8 mouse cellular contexts compared by ENCODE assay signal in genomic region chr4:82859131-82860125, GRCm38 (mm10). TPM values are rescaled to one million over a fixed set of nuclear protein-coding genes. Genes with fewer than 3 reads are reported as not detected.
DNase-seq lines count a peak whose midpoint lies in the region; ATAC-seq and TF ChIP-seq lines count a peak whose summit lies in the region.

TSS of gene Zdhhc21 (minus strand) at chr4:82859958.

- no peaks in the 10 kb centered on the region for H3K36me3 ChIP-seq in heart, embryonic 14.5 days (ENCODE audit: control insufficient read depth, insufficient read depth, low read length)
- no peaks in the 10 kb centered on the region for H3K36me3 ChIP-seq in liver, embryonic 14.5 days (replicated peaks; ENCODE audit: control insufficient read depth, insufficient read depth, low read depth)
- H3K36me3 ChIP-seq in stomach, embryonic 15.5 days: no peaks in the 10 kb centered on the region

- no peaks in the 10 kb centered on the region for H3K27me3 ChIP-seq in heart, embryonic 14.5 days (ENCODE audit: control insufficient read depth, insufficient read depth, low read length)
- no peaks in the 10 kb centered on the region for H3K27me3 ChIP-seq in liver, embryonic 14.5 days (ENCODE audit: control insufficient read depth, insufficient read depth, low read length)
- no peaks in the 10 kb centered on the region for H3K27me3 ChIP-seq in stomach, embryonic 15.5 days (replicated peaks)

- no peak for TF ChIP-seq EP300 in liver, embryonic 14.5 days (IDR thresholded peaks at IDR 0.05; ENCODE audit: low read depth)

- 2% methylated on average over 82 of the region's 82 CpGs for WGBS in bone marrow, adult 2 months
- WGBS in heart, embryonic 14.5 days: 1% methylated on average over 78 of the region's 82 CpGs
- WGBS in liver, embryonic 14.5 days (ENCODE audit: insufficient replicate concordance): 1% methylated on average over 82 of the region's 82 CpGs
- WGBS in stomach, embryonic 15.5 days: 1% methylated on average over 82 of the region's 82 CpGs

- H3K4me2 ChIP-seq in heart, embryonic 14.5 days (ENCODE audit: low read length): peak within 1 kb of the TSS; percentile 86
- peak within 1 kb of the TSS; percentile 75 for H3K4me2 ChIP-seq in liver, embryonic 14.5 days (ENCODE audit: low read depth)
- H3K4me2 ChIP-seq in stomach, embryonic 15.5 days: peak within 1 kb of the TSS; percentile 61

- H3K27ac ChIP-seq in bone marrow, adult 2 months (ENCODE audit: control insufficient read depth, insufficient read depth, low read depth, low read length, poor library complexity): peak within 1 kb of the TSS; percentile 76
- H3K27ac ChIP-seq in heart, embryonic 14.5 days (replicated peaks in 1 of 2; ENCODE audit: control insufficient read depth in 1 of 2, insufficient read depth in 1 of 2, low read depth in 2 of 2, low read length in 2 of 2): peak within 1 kb of the TSS; percentile 62 to 78
- H3K27ac ChIP-seq in liver, embryonic 14.5 days: no peak within 1 kb of the TSS
- H3K27ac ChIP-seq in stomach, embryonic 15.5 days: peak within 1 kb of the TSS; percentile 80

- peak within 1 kb of the TSS; percentile 93 for H3K9ac ChIP-seq in heart, embryonic 14.5 days (ENCODE audit: low read length)
- peak within 1 kb of the TSS; percentile 64 for H3K9ac ChIP-seq in liver, embryonic 14.5 days (replicated peaks)
- peak within 1 kb of the TSS; percentile 83 for H3K9ac ChIP-seq in stomach, embryonic 15.5 days

- no peaks in the 10 kb centered on the region for H3K9me3 ChIP-seq in heart, embryonic 14.5 days (ENCODE audit: control insufficient read depth, low read length)
- no peaks in the 10 kb centered on the region for H3K9me3 ChIP-seq in liver, embryonic 14.5 days (ENCODE audit: control insufficient read depth, low read length)
- no peaks in the 10 kb centered on the region for H3K9me3 ChIP-seq in stomach, embryonic 15.5 days

- DNase-seq in B cell, adult 2 months: peak; percentile 74 to 80
- peak; percentile 87 for DNase-seq in kidney, postnatal 14 days
- DNase-seq in liver, embryonic 14.5 days (ENCODE audit: low read depth in 3 of 3, low spot score in 3 of 3): peak in 1 of 3 experiments; percentile 12
- peak; percentile 78 for DNase-seq in neural tube, embryonic 10.5 days (ENCODE audit: extremely low spot score, low spot score)

- peak; percentile 65 for ATAC-seq in erythroid progenitor cell, adult 5-6 weeks (replicated peaks; ENCODE audit: low FRiP score, poor library complexity, severe bottlenecking)
- ATAC-seq in heart, embryonic 14.5 days (ENCODE audit: insufficient number of reproducible peaks, insufficient read depth, low FRiP score, low read depth): peak; percentile 84
- ATAC-seq in liver, embryonic 14.5 days (ENCODE audit: insufficient read depth): peak; percentile 84
- peak; percentile 94 for ATAC-seq in stomach, embryonic 15.5 days (ENCODE audit: insufficient read depth, low FRiP score, low read depth)

- H3K4me3 ChIP-seq in bone marrow, adult 2 months (replicated peaks; ENCODE audit: control insufficient read depth, low read depth, low read length): peak within 1 kb of the TSS; percentile 72
- H3K4me3 ChIP-seq in heart, embryonic 14.5 days (ENCODE audit: control insufficient read depth in 1 of 2, insufficient read depth in 1 of 2, low read depth in 1 of 2, low read length in 2 of 2): peak within 1 kb of the TSS; percentile 60 to 95
- peak within 1 kb of the TSS; percentile 65 to 72 for H3K4me3 ChIP-seq in liver, embryonic 14.5 days (ENCODE audit: insufficient read depth in 1 of 2, low read depth in 2 of 2, low read length in 2 of 2)
- H3K4me3 ChIP-seq in stomach, embryonic 15.5 days (replicated peaks): peak within 1 kb of the TSS; percentile 87

- TF ChIP-seq POLR2A in bone marrow, adult 2 months (IDR thresholded peaks at IDR 0.05; ENCODE audit: borderline replicate concordance, control insufficient read depth, low read depth, low read length): peak; percentile 29; the same call in 1 of the 2 replicates

- TF ChIP-seq CTCF in bone marrow, adult 2 months (IDR thresholded peaks at IDR 0.05; ENCODE audit: control insufficient read depth, insufficient read depth, low read length): no peak
- no peak for TF ChIP-seq CTCF in liver, embryonic 14.5 days (IDR thresholded peaks at IDR 0.05; ENCODE audit: low read depth)

- no peaks in the 10 kb centered on the region; the same call in 1 of the 2 replicates for H3K4me1 ChIP-seq in bone marrow, adult 2 months (ENCODE audit: control insufficient read depth, insufficient read depth, low read length)
- peaks cover 0 to 20% of the 10 kb centered on the region in 2 experiments; a peak in 2 of 4 replicates for H3K4me1 ChIP-seq in heart, embryonic 14.5 days (ENCODE audit: control insufficient read depth in 2 of 2, insufficient read depth in 2 of 2, low read length in 2 of 2)
- H3K4me1 ChIP-seq in liver, embryonic 14.5 days (replicated peaks; ENCODE audit: control insufficient read depth in 2 of 2, insufficient read depth in 2 of 2, low read length in 1 of 2): peaks cover 0 to 4% of the 10 kb centered on the region in 2 experiments; a peak in 2 of 4 replicates
- peaks cover 3% of the 10 kb centered on the region; the same call in 1 of the 2 replicates for H3K4me1 ChIP-seq in stomach, embryonic 15.5 days

RNA-seq across cellular contexts. Expression of gene Zdhhc21, which starts in this region (rescaled TPM):
- 2.2 and 3.2 TPM in 2 replicates for polyA plus RNA-seq in bone marrow, adult 2 months (2011; ENCODE audit: insufficient read depth, insufficient read length, low replicate concordance, missing spikeins)
- total RNA-seq in erythroid progenitor cell, adult 5-6 weeks (2015; ENCODE audit: low replicate concordance): 3.6 and 4.6 TPM in 2 replicates
- 0.23 and 1.7 TPM in 2 replicates for total RNA-seq in erythroid progenitor cell, adult 5-6 weeks (2017; ENCODE audit: low replicate concordance)
- 11.3 and 12.0 TPM in 2 replicates for polyA plus RNA-seq in heart, embryonic 14.5 days (2014; fragmentation: Nextera tagmentation; extraction: Ambion mirVana)
- 1.4 and 1.8 TPM in 2 replicates for polyA plus RNA-seq in liver, embryonic 14.5 days (2012; rRNA removed)
- polyA plus RNA-seq in liver, embryonic 14.5 days (2014; fragmentation: Nextera tagmentation; extraction: Ambion mirVana): 2.7 and 3.5 TPM in 2 replicates
- polyA plus RNA-seq in stomach, embryonic 15.5 days (2015; fragmentation: Nextera tagmentation; extraction: Ambion mirVana): 15.1 and 15.9 TPM in 2 replicates
